In the genomic region with DNA sequence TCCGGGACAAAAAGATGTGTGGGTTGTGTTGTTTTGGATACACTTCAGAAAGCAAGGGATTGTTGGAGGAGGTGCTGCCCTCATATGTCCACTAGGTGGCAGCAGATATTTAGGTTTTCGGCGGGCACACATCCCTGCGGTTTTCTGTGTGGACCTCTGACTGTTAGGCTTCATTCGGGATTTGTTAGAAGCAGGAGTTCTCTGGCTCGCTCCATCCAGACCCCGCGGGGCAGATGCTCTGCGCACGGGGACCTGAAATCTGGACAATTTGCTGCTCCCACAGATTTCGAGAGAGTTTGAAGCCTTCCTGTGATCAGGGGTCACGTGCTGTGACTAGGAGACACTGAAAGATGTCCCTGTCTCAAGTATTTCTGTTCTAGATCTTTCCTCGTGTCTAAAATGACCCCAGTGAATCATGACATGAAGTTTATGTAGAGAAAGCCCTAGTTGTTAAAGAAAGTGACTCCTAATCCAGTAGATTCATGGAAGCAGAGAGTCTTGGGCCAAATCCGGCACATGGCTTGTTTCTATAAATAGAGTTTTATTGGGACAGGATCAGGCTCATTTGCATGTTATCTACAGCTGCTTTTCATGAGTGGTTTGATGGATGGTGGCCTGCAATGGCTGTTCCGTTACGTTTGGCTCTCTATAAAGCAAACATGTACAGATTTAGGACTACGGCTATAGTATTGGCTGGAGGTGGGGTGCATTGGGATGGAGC, we compare ENCODE assay signal across 7 mouse cellular contexts. TPM values are rescaled to one million over a fixed set of nuclear protein-coding genes. Genes with fewer than 3 reads are reported as not detected.
DNase-seq lines count a peak whose midpoint lies in the region; ATAC-seq lines count a peak whose summit lies in the region.

No protein-coding gene starts in this region.

- no peaks in the 10 kb centered on the region for H3K36me3 ChIP-seq in midbrain, embryonic 10.5 days

- intact Hi-C loops in gastrocnemius, postnatal 36 days (cut with DNase I): loop anchor here (1.0 to 10.0 kb wide), 3 partner anchors 121 to 379 kb away; no protein-coding TSS in a partner anchor
- intact Hi-C loops in left cerebral cortex, postnatal 4 days (cut with DNase I): loop anchor here (2.0 kb wide), 1 partner anchor 261 kb away; no protein-coding TSS in a partner anchor

- H3K27me3 ChIP-seq in midbrain, embryonic 10.5 days (ENCODE audit: low read depth, poor library complexity, severe bottlenecking): peaks cover 35% of the 10 kb centered on the region

- peak overlapping the region; percentile 37 for H3K4me3 ChIP-seq in midbrain, embryonic 10.5 days

- 22% methylated on average over 17 of the region's 17 CpGs for WGBS in midbrain, embryonic 10.5 days

- peak; percentile 43 for ATAC-seq in inflammation-experienced regulatory T-cells, adult 6 months

- peaks cover 11% of the 10 kb centered on the region for H3K4me1 ChIP-seq in midbrain, embryonic 10.5 days

- DNase-seq in adrenal gland, adult 8-10 months: peak; percentile 42
- peak; percentile 87 for DNase-seq in embryo, embryonic 11 days
- DNase-seq in gastrocnemius, postnatal 36 days: peak; percentile 48 to 54
- peak; percentile 65 for DNase-seq in left cerebral cortex, postnatal 4 days
- peak; percentile 78 for DNase-seq in midbrain, embryonic 10.5 days (ENCODE audit: low spot score)
- peak; percentile 74 for DNase-seq in right cerebral cortex, postnatal 25 days

- H3K27ac ChIP-seq in midbrain, embryonic 10.5 days (replicated peaks): peak overlapping the region; percentile 34; the same call in 1 of the 2 replicates

- no peaks in the 10 kb centered on the region for H3K9me3 ChIP-seq in midbrain, embryonic 10.5 days (replicated peaks)

RNA-seq across cellular contexts. Expression of a gene that starts 15.5 kb away (rescaled TPM):
- 100 to 1,000 TPM in 1 of 4 experiments, 10 to 100 TPM in 3; 80.6 to 102 (median 92.5) TPM for total RNA-seq in adrenal gland, adult 8-10 months (2022)
- total RNA-seq in gastrocnemius, postnatal 36 days (2021): 10 to 100 TPM; 31.4 to 39.2 TPM
- 100 to 1,000 TPM; 206 to 224 (median 212) TPM for polyA plus RNA-seq in inflammation-experienced regulatory T-cells, adult 6 months (2017; shearing (Covaris generic))
- 10 to 100 TPM; 37.5 to 40.4 TPM for total RNA-seq in left cerebral cortex, postnatal 4 days (2021)
- polyA plus RNA-seq in midbrain, embryonic 10.5 days (2016; fragmentation: Nextera tagmentation; extraction: Ambion mirVana): 70.0 and 71.5 TPM in 2 replicates

RNA-seq across cellular contexts. Expression of a gene that starts 22.8 kb away (rescaled TPM):
- 100 to 1,000 TPM; 450 to 493 (median 461) TPM for total RNA-seq in adrenal gland, adult 8-10 months (2022)
- total RNA-seq in gastrocnemius, postnatal 36 days (2021): 100 to 1,000 TPM; 146 to 182 TPM
- 100 to 1,000 TPM; 184 to 307 (median 297) TPM for polyA plus RNA-seq in inflammation-experienced regulatory T-cells, adult 6 months (2017; shearing (Covaris generic))
- total RNA-seq in left cerebral cortex, postnatal 4 days (2021): 100 to 1,000 TPM; 231 to 238 TPM
- polyA plus RNA-seq in midbrain, embryonic 10.5 days (2016; fragmentation: Nextera tagmentation; extraction: Ambion mirVana): 320 and 401 TPM in 2 replicates

RNA-seq across cellular contexts. Expression of a gene that starts 31.4 kb away (rescaled TPM):
- total RNA-seq in adrenal gland, adult 8-10 months (2022): 100 to 1,000 TPM; 200 to 410 (median 314) TPM
- total RNA-seq in gastrocnemius, postnatal 36 days (2021): 10 to 100 TPM; 28.0 to 28.9 TPM
- 100 to 1,000 TPM; 542 to 558 (median 542) TPM for polyA plus RNA-seq in inflammation-experienced regulatory T-cells, adult 6 months (2017; shearing (Covaris generic))
- 100 to 1,000 TPM; 117 to 120 TPM for total RNA-seq in left cerebral cortex, postnatal 4 days (2021)
- polyA plus RNA-seq in midbrain, embryonic 10.5 days (2016; fragmentation: Nextera tagmentation; extraction: Ambion mirVana): 127 and 135 TPM in 2 replicates

Comparison
In these comparisons a context has a peak if more than half of its experiments do, and no peak if none do; other contexts are left out.
1. Peak in every context shown above with its lines: DNase-seq, ATAC-seq, H3K4me3 ChIP-seq and H3K27ac ChIP-seq.